ENCODE assay signal across 12 mouse cellular contexts in the genomic region with DNA sequence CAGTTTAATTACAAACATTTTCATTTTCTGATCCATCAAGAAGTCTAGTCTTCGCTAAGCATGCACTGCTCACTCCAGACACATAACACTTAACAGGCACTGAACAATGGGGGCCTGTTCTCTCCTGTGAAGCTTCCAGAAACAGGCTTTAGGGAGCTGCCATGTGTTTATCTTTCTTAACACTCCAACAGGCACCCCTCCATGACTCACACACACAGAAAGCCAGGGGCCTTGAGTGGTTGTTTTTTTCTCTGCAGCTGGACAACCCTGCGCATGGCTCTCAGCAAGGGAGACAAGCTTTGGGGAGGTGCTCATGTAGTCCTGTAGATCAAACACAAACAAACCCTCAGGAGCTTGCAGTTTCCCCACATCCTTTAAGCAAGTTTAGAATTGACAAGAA.
DNase-seq lines count a peak whose midpoint lies in the region; ATAC-seq and TF ChIP-seq lines count a peak whose summit lies in the region.
"Had no signal": no experiment of that assay in that cellular context is flagged by ENCODE, and none has a peak within 500 bp of the region (broad histone marks: within the 10 kb centered on the region; RNA-seq: fewer than 3 reads in every experiment).

No protein-coding gene starts in this region.

- H3K9ac ChIP-seq in forebrain, embryonic 15.5 days (replicated peaks): no peak overlapping the region
- H3K9ac ChIP-seq in forebrain, embryonic 12.5 days: no peak overlapping the region
- no peak overlapping the region for H3K9ac ChIP-seq in embryonic facial prominence, embryonic 11.5 days (replicated peaks; ENCODE audit: low read length)
- no peak overlapping the region for H3K9ac ChIP-seq in hindbrain, postnatal 0 days (replicated peaks; ENCODE audit: low read length)
- H3K9ac ChIP-seq: forebrain, embryonic 13.5 days; hindbrain, embryonic 15.5 days had no signal

- TF ChIP-seq CTCF in hindbrain, postnatal 0 days (IDR thresholded peaks at IDR 0.05; ENCODE audit: low read depth): no peak

- no peaks in the 10 kb centered on the region for H3K9me3 ChIP-seq in forebrain, embryonic 15.5 days
- H3K9me3 ChIP-seq in forebrain, embryonic 12.5 days: no peaks in the 10 kb centered on the region
- H3K9me3 ChIP-seq in embryonic facial prominence, embryonic 11.5 days (replicated peaks; ENCODE audit: control insufficient read depth, low read length): no peaks in the 10 kb centered on the region
- H3K9me3 ChIP-seq in limb, embryonic 10.5 days (replicated peaks): no peaks in the 10 kb centered on the region
- H3K9me3 ChIP-seq in hindbrain, postnatal 0 days (ENCODE audit: low read length): no peaks in the 10 kb centered on the region
- H3K9me3 ChIP-seq: forebrain, embryonic 13.5 days; hindbrain, embryonic 15.5 days had no signal

- H3K4me2 ChIP-seq in forebrain, embryonic 15.5 days (replicated peaks): no peak overlapping the region
- H3K4me2 ChIP-seq in forebrain, embryonic 12.5 days: no peak overlapping the region
- no peak overlapping the region for H3K4me2 ChIP-seq in embryonic facial prominence, embryonic 11.5 days (ENCODE audit: low read depth, low read length)
- H3K4me2 ChIP-seq in hindbrain, postnatal 0 days (ENCODE audit: low read depth, low read length): no peak overlapping the region
- H3K4me2 ChIP-seq: forebrain, embryonic 13.5 days; hindbrain, embryonic 15.5 days had no signal

- WGBS in forebrain, embryonic 15.5 days: 42% methylated on average over 2 of the region's 2 CpGs
- WGBS in forebrain, embryonic 12.5 days: 64% methylated on average over 2 of the region's 2 CpGs
- WGBS in embryonic facial prominence, embryonic 11.5 days: 39% methylated on average over 2 of the region's 2 CpGs
- WGBS in limb, embryonic 10.5 days: 79% methylated on average over 2 of the region's 2 CpGs
- WGBS in hindbrain, postnatal 0 days: 72% methylated on average over 2 of the region's 2 CpGs

- ATAC-seq in forebrain, embryonic 15.5 days (replicated peaks): 0 out of 2 replicates have a peak, but pooled peaks have one; percentile 23
- no peak for ATAC-seq in forebrain, embryonic 12.5 days (ENCODE audit: low FRiP score)
- no peak for ATAC-seq in embryonic facial prominence, embryonic 11.5 days (replicated peaks; ENCODE audit: insufficient number of reproducible peaks, low FRiP score, low TSS enrichment, low read depth)
- ATAC-seq in hindbrain, postnatal 0 days: no peak
- ATAC-seq in erythroblast, adult 5-6 weeks (replicated peaks; ENCODE audit: low FRiP score, poor library complexity, severe bottlenecking): no peak
- ATAC-seq: forebrain, embryonic 13.5 days had no signal

- H3K4me3 ChIP-seq in forebrain, embryonic 15.5 days: no peak overlapping the region
- H3K4me3 ChIP-seq in forebrain, embryonic 12.5 days (replicated peaks): no peak overlapping the region
- H3K4me3 ChIP-seq in embryonic facial prominence, embryonic 11.5 days (ENCODE audit: low read depth, low read length): no peak overlapping the region
- no peak overlapping the region for H3K4me3 ChIP-seq in limb, embryonic 10.5 days
- no peak overlapping the region for H3K4me3 ChIP-seq in hindbrain, postnatal 0 days (ENCODE audit: low read length)
- H3K4me3 ChIP-seq: forebrain, embryonic 13.5 days; hindbrain, embryonic 15.5 days had no signal

- no peak overlapping the region for H3K27ac ChIP-seq in forebrain, embryonic 15.5 days (replicated peaks)
- H3K27ac ChIP-seq in forebrain, embryonic 12.5 days: no peak overlapping the region
- no peak overlapping the region for H3K27ac ChIP-seq in embryonic facial prominence, embryonic 11.5 days (replicated peaks; ENCODE audit: low read depth, low read length)
- H3K27ac ChIP-seq in limb, embryonic 10.5 days: 0 out of 2 replicates have a peak overlapping the region, but pooled peaks have one; percentile 54
- H3K27ac ChIP-seq in hindbrain, postnatal 0 days: no peak overlapping the region
- H3K27ac ChIP-seq: forebrain, embryonic 13.5 days; hindbrain, embryonic 15.5 days had no signal

- no peaks in the 10 kb centered on the region for H3K36me3 ChIP-seq in forebrain, embryonic 15.5 days
- no peaks in the 10 kb centered on the region for H3K36me3 ChIP-seq in forebrain, embryonic 12.5 days (replicated peaks)
- H3K36me3 ChIP-seq in embryonic facial prominence, embryonic 11.5 days (replicated peaks; ENCODE audit: control insufficient read depth, insufficient read depth, low read depth, low read length): no peaks in the 10 kb centered on the region
- no peaks in the 10 kb centered on the region for H3K36me3 ChIP-seq in limb, embryonic 10.5 days
- no peaks in the 10 kb centered on the region for H3K36me3 ChIP-seq in hindbrain, postnatal 0 days (ENCODE audit: insufficient read depth, low read length)
- H3K36me3 ChIP-seq: hindbrain, embryonic 15.5 days had no signal

- no peaks in the 10 kb centered on the region for H3K4me1 ChIP-seq in forebrain, embryonic 15.5 days
- no peaks in the 10 kb centered on the region for H3K4me1 ChIP-seq in forebrain, embryonic 12.5 days
- H3K4me1 ChIP-seq in embryonic facial prominence, embryonic 11.5 days (ENCODE audit: control insufficient read depth, insufficient read depth, low read length): no peaks in the 10 kb centered on the region
- no peaks in the 10 kb centered on the region for H3K4me1 ChIP-seq in limb, embryonic 10.5 days
- H3K4me1 ChIP-seq in hindbrain, postnatal 0 days (ENCODE audit: insufficient read depth, low read length): no peaks in the 10 kb centered on the region
- H3K4me1 ChIP-seq: forebrain, embryonic 13.5 days; hindbrain, embryonic 15.5 days had no signal

- no peaks in the 10 kb centered on the region for H3K27me3 ChIP-seq in forebrain, embryonic 15.5 days
- H3K27me3 ChIP-seq in forebrain, embryonic 12.5 days: no peaks in the 10 kb centered on the region
- H3K27me3 ChIP-seq in embryonic facial prominence, embryonic 11.5 days (ENCODE audit: control insufficient read depth, insufficient read depth, low read length): no peaks in the 10 kb centered on the region
- no peaks in the 10 kb centered on the region for H3K27me3 ChIP-seq in limb, embryonic 10.5 days (ENCODE audit: low read depth, poor library complexity, severe bottlenecking)
- H3K27me3 ChIP-seq in hindbrain, postnatal 0 days (ENCODE audit: insufficient read depth, low read length): no peaks in the 10 kb centered on the region
- H3K27me3 ChIP-seq: forebrain, embryonic 13.5 days; hindbrain, embryonic 15.5 days had no signal

- DNase-seq in 3134 (ENCODE audit: extremely low read depth, insufficient read length, low spot score): peak; percentile 41
- DNase-seq in embryonic facial prominence, embryonic 11.5 days (ENCODE audit: low spot score): peak; percentile 15
- no peak for DNase-seq in limb, embryonic 10.5 days (ENCODE audit: low spot score)
- no peak for DNase-seq in hindbrain, postnatal 0 days (ENCODE audit: low spot score)
- DNase-seq in gastrocnemius, adult 18-20 months (ENCODE audit: low spot score): no peak
- DNase-seq: lung, adult 2 months; right cerebral cortex, adult 18-20 months had no signal

Comparison
In these comparisons a context has a peak if more than half of its experiments do, and no peak if none do; other contexts are left out.
1. DNase-seq: peak in 3134 (single experiment) and embryonic facial prominence, embryonic 11.5 days (single experiment); none in limb, embryonic 10.5 days (single experiment), hindbrain, postnatal 0 days (single experiment) and gastrocnemius, adult 18-20 months (single experiment).